Mouse (Mus musculus) G1E (cell line): ENCODE measurements at regions not wholly inside any gene's neighbourhood (a gene's known extent, or its start where the extent isn't known, plus 50 kb on each side); places are given as distances from the start of the nearest gene placed in this dataset.

Source experiments
- ATAC-seq: 2 replicates; pipeline ENCODE4 v1.8.0; 2016; ENCODE audit warnings: mild to moderate bottlenecking; ENCODE audit not compliant: insufficient number of reproducible peaks, poor library complexity, low FRiP score, severe bottlenecking; ENCODE audit errors: extremely low read depth
- DNase-seq: peaks from one replicate; pipeline ENCODE4 v3.0.0; 2012; ENCODE audit warnings: low spot score
- H3K27me3 ChIP-seq: 2 replicates; pipeline ENCODE4 v1.6.1; 2012; ENCODE audit warnings: mild to moderate bottlenecking, low read length, inconsistent platforms; ENCODE audit not compliant: insufficient read depth
- H3K36me3 ChIP-seq: replicated peaks from 2 replicates; pipeline ENCODE3; 2012; ENCODE audit warnings: mild to moderate bottlenecking, inconsistent platforms
- H3K4me1 ChIP-seq: 2 replicates; pipeline ENCODE4 v1.6.1; 2012; ENCODE audit warnings: low read depth, low read length, inconsistent platforms, mixed read lengths; ENCODE audit not compliant: insufficient read depth
- H3K4me3 ChIP-seq: 2 replicates; pipeline ENCODE4 v1.5.1; 2012; ENCODE audit warnings: low read depth, mild to moderate bottlenecking, inconsistent platforms, low read length, moderate library complexity, mixed read lengths
- H3K9me3 ChIP-seq: replicated peaks from 2 replicates; pipeline ENCODE4 v1.6.1; 2012; ENCODE audit warnings: inconsistent platforms
- CTCF ChIP-seq: IDR thresholded peaks from 2 replicates; pipeline ENCODE4 v1.5.1; 2012; ENCODE audit warnings: low read depth, low read length, inconsistent platforms, mixed read lengths
- GATA1 ChIP-seq: IDR thresholded peaks from 2 replicates; pipeline ENCODE4 v1.6.1; 2012; ENCODE audit warnings: borderline replicate concordance, low read length, inconsistent platforms, mixed read lengths
- GATA2 ChIP-seq: IDR thresholded peaks from 2 replicates; pipeline ENCODE4 v1.6.1; 2012; ENCODE audit warnings: low read depth, low read length, inconsistent platforms, borderline replicate concordance
- POLR2AphosphoS5 ChIP-seq: IDR thresholded peaks from 2 replicates; pipeline ENCODE4 v1.6.1; 2012; ENCODE audit warnings: low read depth, low read length, inconsistent platforms; ENCODE audit not compliant: insufficient replicate concordance
- TAL1 ChIP-seq: conservative IDR thresholded peaks from 2 replicates; pipeline ENCODE4 v1.6.1; 2012; ENCODE audit warnings: low read depth, low read length, inconsistent platforms, mixed read lengths

DNA sequence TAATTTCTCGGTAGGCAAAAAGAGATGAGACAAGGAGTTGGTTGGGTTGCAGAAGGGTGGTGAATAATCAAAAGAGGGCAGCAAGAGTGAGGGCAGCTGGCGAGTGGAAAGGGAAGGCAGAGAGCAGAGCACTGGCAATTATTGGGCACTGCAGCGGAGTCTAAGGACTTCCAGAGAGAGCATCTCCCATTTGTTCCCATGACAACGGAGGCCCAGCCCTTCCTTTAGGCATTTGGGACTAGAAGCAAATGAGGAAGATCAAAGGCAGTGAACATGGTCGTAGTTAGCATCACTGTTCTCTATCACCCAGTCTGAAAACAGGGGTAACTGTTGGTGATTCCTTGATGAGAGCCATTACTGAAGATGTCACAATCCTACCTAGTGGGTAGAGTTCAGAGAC lies 246.1 kb downstream of the Rybp start:
- no peak for ATAC-seq
- Histone ChIP-seq H3K4me3 (no peak overlapping the region), H3K36me3 (no peaks in the 10 kb centered on the region), H3K27me3 (no peaks in the 10 kb centered on the region), H3K4me1 (no peaks in the 10 kb centered on the region), H3K9me3 (peaks cover 61% of the 10 kb centered on the region)
- TF ChIP-seq TAL1 (no peak), POLR2AphosphoS5 (no peak), GATA2 (no peak), GATA1 (no peak)
- DNase-seq = no peak

DNA sequence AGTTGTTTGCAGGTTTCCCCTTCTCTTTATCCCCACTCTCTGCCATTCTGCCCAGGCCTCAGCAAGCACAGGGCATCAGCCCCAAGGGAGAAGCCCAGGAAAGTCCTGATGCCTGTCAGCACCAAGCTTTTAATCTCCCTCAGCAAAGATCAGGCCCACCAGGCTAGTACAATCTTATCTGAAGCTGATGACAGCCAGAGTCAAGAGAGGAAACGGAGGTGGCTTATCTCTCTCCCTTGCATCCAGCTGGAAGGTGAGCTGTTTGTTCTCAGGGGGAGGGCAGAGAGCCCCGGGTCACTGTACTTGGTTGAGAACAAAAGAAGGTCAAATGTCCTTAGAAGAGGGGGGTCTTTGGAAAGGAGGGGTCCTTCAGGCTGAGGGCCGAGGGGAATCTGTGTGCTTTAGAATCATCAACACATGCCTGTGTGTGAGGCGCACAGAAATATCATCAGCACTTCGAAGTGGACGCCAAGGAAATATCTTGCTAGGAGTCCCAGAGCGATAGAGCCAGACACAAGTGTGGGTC lies 246.8 kb downstream of the Rybp start:
- H3K36me3 ChIP-seq = no peaks in the 10 kb centered on the region
- H3K9me3 ChIP-seq = peaks cover 64% of the 10 kb centered on the region
- TF ChIP-seq GATA1 (no peak), GATA2 (no peak), POLR2AphosphoS5 (no peak), TAL1 (no peak), CTCF (no peak)
- no peak overlapping the region for H3K4me3 ChIP-seq
- no peaks in the 10 kb centered on the region for H3K27me3 ChIP-seq
- ATAC-seq = no peak
- DNase-seq = no peak
- no peaks in the 10 kb centered on the region for H3K4me1 ChIP-seq

DNA sequence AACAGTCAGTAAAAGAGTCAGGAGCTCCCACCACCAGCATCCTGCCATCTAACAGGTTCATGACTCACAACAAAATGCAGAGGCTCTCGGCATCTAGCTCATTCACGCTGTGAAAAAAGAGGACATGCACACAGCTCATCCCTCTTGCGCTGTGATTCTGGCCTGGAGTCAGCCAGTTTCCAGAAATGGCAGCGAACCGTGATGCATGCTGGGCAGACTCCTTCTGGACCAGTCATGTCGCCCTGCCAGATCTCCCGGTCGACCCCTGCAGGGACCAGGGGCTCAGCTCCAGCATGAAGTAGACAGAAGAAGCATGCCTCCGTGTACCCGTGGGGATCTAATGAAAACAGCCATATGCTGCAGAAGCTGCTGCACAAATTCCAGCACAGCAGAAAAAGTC lies 254.6 kb downstream of the Rybp start:
- H3K4me3 ChIP-seq = no peak overlapping the region
- no peak for TF ChIP-seq POLR2AphosphoS5
- TF ChIP-seq CTCF = no peak
- TF ChIP-seq TAL1 = no peak
- TF ChIP-seq GATA2 = no peak
- TF ChIP-seq GATA1 = no peak
- peaks cover 75% of the 10 kb centered on the region for H3K9me3 ChIP-seq
- H3K36me3 ChIP-seq = no peaks in the 10 kb centered on the region
- no peak for DNase-seq
- no peaks in the 10 kb centered on the region for H3K27me3 ChIP-seq
- no peak for ATAC-seq
- no peaks in the 10 kb centered on the region for H3K4me1 ChIP-seq

DNA sequence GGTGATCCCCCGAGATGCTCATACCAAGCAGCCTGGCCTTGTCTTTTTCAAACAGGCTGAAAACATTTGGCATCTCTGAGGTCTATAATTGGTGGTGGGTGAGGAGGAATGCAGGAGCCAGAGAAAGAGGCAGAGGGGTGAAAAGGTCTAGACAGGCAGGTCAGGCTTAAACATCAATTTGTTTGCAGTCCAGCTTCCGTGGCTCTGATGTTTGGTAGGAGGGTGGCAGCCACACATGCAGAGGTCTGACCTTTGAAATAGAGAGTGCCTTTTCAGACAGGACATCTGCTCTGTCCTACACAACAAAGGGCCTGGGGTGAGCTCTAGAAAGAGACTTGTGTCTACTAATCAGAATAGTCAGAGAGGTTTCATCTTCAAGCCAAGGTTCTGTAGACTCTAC lies 256.8 kb downstream of the Rybp start:
- TF ChIP-seq POLR2AphosphoS5 (no peak), GATA1 (no peak), CTCF (no peak)
- ATAC-seq (no peak), DNase-seq (no peak)
- no peak overlapping the region for H3K4me3 ChIP-seq
- H3K9me3 ChIP-seq = peaks cover 74% of the 10 kb centered on the region
- no peaks in the 10 kb centered on the region for H3K36me3 ChIP-seq
- H3K4me1 ChIP-seq = no peaks in the 10 kb centered on the region
- H3K27me3 ChIP-seq = no peaks in the 10 kb centered on the region

DNA sequence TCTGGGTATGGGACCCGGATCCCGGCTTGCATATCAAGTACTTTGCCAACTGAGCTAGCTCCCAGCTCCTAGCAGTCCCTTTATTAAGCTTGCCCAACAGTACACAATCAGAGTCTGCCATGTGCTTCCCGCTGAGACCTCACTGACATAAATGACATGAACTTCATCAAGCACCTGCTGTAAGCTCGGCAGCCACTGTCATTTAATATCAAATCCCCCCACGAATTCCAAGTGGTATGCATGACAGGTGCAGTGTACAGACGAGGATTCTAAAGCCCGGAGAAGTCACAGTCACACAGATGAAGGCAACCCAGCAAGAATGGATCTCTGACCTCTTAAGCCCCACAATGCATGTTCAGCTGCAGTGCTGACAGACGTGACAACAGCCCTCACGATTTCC lies 257.3 kb downstream of the Rybp start:
- H3K9me3 ChIP-seq = peaks cover 74% of the 10 kb centered on the region
- H3K27me3 ChIP-seq = no peaks in the 10 kb centered on the region
- ATAC-seq (no peak), DNase-seq (no peak)
- H3K4me1 ChIP-seq = no peaks in the 10 kb centered on the region
- TF ChIP-seq CTCF = no peak
- TF ChIP-seq TAL1 = no peak
- no peak for TF ChIP-seq POLR2AphosphoS5
- no peak overlapping the region for H3K4me3 ChIP-seq
- no peaks in the 10 kb centered on the region for H3K36me3 ChIP-seq

DNA sequence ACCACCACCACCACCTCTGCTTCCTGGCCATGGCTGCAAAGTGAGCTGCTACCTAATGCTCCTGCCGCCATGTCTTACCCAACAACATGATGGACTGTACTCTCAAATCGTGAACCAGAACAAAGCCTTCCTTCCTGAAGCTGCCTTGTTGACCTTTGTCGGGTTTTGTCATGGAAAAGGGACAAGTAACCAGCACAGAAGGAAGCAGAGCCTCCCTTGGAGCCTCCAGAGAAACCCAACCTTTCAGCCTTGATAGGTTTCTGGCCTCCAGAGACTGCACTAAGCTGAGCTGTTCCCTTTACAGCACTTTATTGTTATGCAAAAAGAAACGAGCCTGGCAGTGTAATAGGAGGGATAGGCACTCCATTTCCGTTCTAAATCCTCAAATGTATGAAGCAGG lies 259.8 kb downstream of the Rybp start:
- ATAC-seq (no peak), DNase-seq (no peak)
- no peaks in the 10 kb centered on the region for H3K4me1 ChIP-seq
- TF ChIP-seq GATA1 (no peak), POLR2AphosphoS5 (no peak), GATA2 (no peak), TAL1 (no peak), CTCF (no peak)
- H3K4me3 ChIP-seq = no peak overlapping the region
- no peaks in the 10 kb centered on the region for H3K36me3 ChIP-seq
- H3K9me3 ChIP-seq = peaks cover 61% of the 10 kb centered on the region
- no peaks in the 10 kb centered on the region for H3K27me3 ChIP-seq

DNA sequence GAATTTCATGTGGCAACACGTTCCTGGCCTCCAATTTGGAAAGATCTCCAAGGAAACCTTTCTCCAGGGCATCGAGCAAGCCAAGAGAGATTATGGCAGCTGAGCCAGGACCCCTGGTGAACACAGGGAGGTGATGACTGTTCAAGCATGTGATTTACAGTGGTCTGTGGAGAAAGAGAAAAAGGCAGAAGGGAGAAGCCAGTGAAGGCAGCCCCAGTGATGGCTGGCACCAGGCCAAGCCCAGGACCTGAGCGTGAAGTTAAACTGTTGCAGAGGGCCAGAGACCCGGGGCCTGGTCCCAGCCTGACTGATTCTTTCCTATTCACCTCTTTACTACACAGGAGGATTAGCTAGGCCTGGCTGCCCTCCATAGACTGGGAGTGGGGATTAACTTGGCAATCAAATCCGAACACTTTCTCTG lies 261.7 kb downstream of the Rybp start:
- Histone ChIP-seq H3K9me3 (peaks cover 61% of the 10 kb centered on the region), H3K4me3 (no peak overlapping the region), H3K27me3 (no peaks in the 10 kb centered on the region), H3K4me1 (no peaks in the 10 kb centered on the region), H3K36me3 (no peaks in the 10 kb centered on the region)
- no peak for ATAC-seq
- DNase-seq = no peak
- no peak for TF ChIP-seq GATA2
- no peak for TF ChIP-seq CTCF
- TF ChIP-seq POLR2AphosphoS5 = no peak
- TF ChIP-seq GATA1 = no peak
- TF ChIP-seq TAL1 = no peak
